Mouse (Mus musculus): ENCODE data around the gene Nubp1. TPM values are rescaled to one million over a fixed set of nuclear protein-coding genes. Genes with fewer than 3 reads are reported as not detected.
A peak's percentile ranks its signal among the peaks of the same experiment; 100 is the strongest.

The Nubp1 gene
- total and polyA plus RNA-seq, 2 experiments: 16.4 to 24.5 TPM

GRCm38 (mm10) chr16:10431911-10432310 is 20.2 kb downstream of the Nubp1 start:
- WGBS: 75% methylated on average over 1 of the region's 1 CpGs
- peaks cover 5% of the 10 kb centered on the region; the same call in 1 of the 2 replicates for H3K4me1 ChIP-seq (ENCODE audit: control insufficient read depth, insufficient read depth, low read length)
- no peak overlapping the region for H3K4me3 ChIP-seq (ENCODE audit: insufficient read depth, low read depth, low read length)
- no peak for DNase-seq (ENCODE audit: extremely low read depth, low read depth, low spot score)
- H3K9ac ChIP-seq (ENCODE audit: low read depth, low read length): no peak overlapping the region
- no peaks in the 10 kb centered on the region for H3K27me3 ChIP-seq (ENCODE audit: control insufficient read depth, insufficient read depth, low read length)
- H3K27ac ChIP-seq (replicated peaks; ENCODE audit: insufficient read depth, low read depth, low read length): no peak overlapping the region
- TF ChIP-seq CTCF (IDR thresholded peaks at IDR 0.05; ENCODE audit: low read depth, low read length) (no peak), POLR2A (IDR thresholded peaks at IDR 0.05; ENCODE audit: extremely low read depth, insufficient read depth, low read length) (no peak)
- H3K79me2 ChIP-seq (ENCODE audit: control insufficient read depth, insufficient read depth, low read length): no peaks in the 10 kb centered on the region
- no peaks in the 10 kb centered on the region for H3K36me3 ChIP-seq (ENCODE audit: control insufficient read depth, insufficient read depth, low read length)

- Histone ChIP-seq H3K27ac (replicated peaks; ENCODE audit: insufficient read depth, low read depth, low read length) (no peak overlapping the region), H3K9ac (ENCODE audit: low read depth, low read length) (no peak overlapping the region), H3K36me3 (ENCODE audit: control insufficient read depth, insufficient read depth, low read length) (no peaks in the 10 kb centered on the region), H3K27me3 (ENCODE audit: control insufficient read depth, insufficient read depth, low read length) (no peaks in the 10 kb centered on the region), H3K4me3 (ENCODE audit: insufficient read depth, low read depth, low read length) (no peak overlapping the region), H3K79me2 (ENCODE audit: control insufficient read depth, insufficient read depth, low read length) (no peaks in the 10 kb centered on the region), H3K4me1 (ENCODE audit: control insufficient read depth, insufficient read depth, low read length) (peaks cover 5% of the 10 kb centered on the region; the same call in 1 of the 2 replicates)
- WGBS: 86% methylated on average over 4 of the region's 4 CpGs
- no peak for DNase-seq (ENCODE audit: extremely low read depth, low read depth, low spot score)
- TF ChIP-seq CTCF (IDR thresholded peaks at IDR 0.05; ENCODE audit: low read depth, low read length) (no peak), POLR2A (IDR thresholded peaks at IDR 0.05; ENCODE audit: extremely low read depth, insufficient read depth, low read length) (no peak)
Measured at GRCm38 (mm10) chr16:10432387-10432786, 20.6 kb downstream of the Nubp1 start.

GRCm38 (mm10) chr16:10433344-10433743 is 21.6 kb downstream of the Nubp1 start:
- Histone ChIP-seq H3K79me2 (ENCODE audit: control insufficient read depth, insufficient read depth, low read length) (no peaks in the 10 kb centered on the region), H3K4me1 (ENCODE audit: control insufficient read depth, insufficient read depth, low read length) (peaks cover 5% of the 10 kb centered on the region; the same call in 1 of the 2 replicates), H3K9ac (ENCODE audit: low read depth, low read length) (no peak overlapping the region), H3K4me3 (ENCODE audit: insufficient read depth, low read depth, low read length) (no peak overlapping the region), H3K27me3 (ENCODE audit: control insufficient read depth, insufficient read depth, low read length) (no peaks in the 10 kb centered on the region), H3K36me3 (ENCODE audit: control insufficient read depth, insufficient read depth, low read length) (no peaks in the 10 kb centered on the region), H3K27ac (replicated peaks; ENCODE audit: insufficient read depth, low read depth, low read length) (no peak overlapping the region)
- DNase-seq (ENCODE audit: extremely low read depth, low read depth, low spot score): peak; percentile 7
- TF ChIP-seq POLR2A (IDR thresholded peaks at IDR 0.05; ENCODE audit: extremely low read depth, insufficient read depth, low read length) (no peak), CTCF (IDR thresholded peaks at IDR 0.05; ENCODE audit: low read depth, low read length) (no peak)
- 85% methylated on average over 5 of the region's 5 CpGs for WGBS

- Histone ChIP-seq H3K4me3 (ENCODE audit: insufficient read depth, low read depth, low read length) (no peak overlapping the region), H3K36me3 (ENCODE audit: control insufficient read depth, insufficient read depth, low read length) (no peaks in the 10 kb centered on the region), H3K4me1 (ENCODE audit: control insufficient read depth, insufficient read depth, low read length) (peaks cover 5% of the 10 kb centered on the region; the same call in 1 of the 2 replicates), H3K9ac (ENCODE audit: low read depth, low read length) (no peak overlapping the region), H3K27me3 (ENCODE audit: control insufficient read depth, insufficient read depth, low read length) (no peaks in the 10 kb centered on the region), H3K79me2 (ENCODE audit: control insufficient read depth, insufficient read depth, low read length) (no peaks in the 10 kb centered on the region), H3K27ac (replicated peaks; ENCODE audit: insufficient read depth, low read depth, low read length) (no peak overlapping the region)
- WGBS: 63% methylated on average over 6 of the region's 6 CpGs
- peak; percentile 65 for DNase-seq (ENCODE audit: extremely low read depth, low read depth, low spot score)
- no peak for TF ChIP-seq CTCF (IDR thresholded peaks at IDR 0.05; ENCODE audit: low read depth, low read length)
- no peak for TF ChIP-seq POLR2A (IDR thresholded peaks at IDR 0.05; ENCODE audit: extremely low read depth, insufficient read depth, low read length)
Measured at GRCm38 (mm10) chr16:10436166-10436565, 24.4 kb downstream of the Nubp1 start.

- H3K4me3 ChIP-seq (ENCODE audit: insufficient read depth, low read depth, low read length): no peak overlapping the region
- 83% methylated on average over 5 of the region's 5 CpGs for WGBS
- H3K79me2 ChIP-seq (ENCODE audit: control insufficient read depth, insufficient read depth, low read length): no peaks in the 10 kb centered on the region
- H3K36me3 ChIP-seq (ENCODE audit: control insufficient read depth, insufficient read depth, low read length): no peaks in the 10 kb centered on the region
- H3K27ac ChIP-seq (replicated peaks; ENCODE audit: insufficient read depth, low read depth, low read length): no peak overlapping the region
- H3K4me1 ChIP-seq (ENCODE audit: control insufficient read depth, insufficient read depth, low read length): peaks cover 5% of the 10 kb centered on the region; the same call in 1 of the 2 replicates
- no peaks in the 10 kb centered on the region for H3K27me3 ChIP-seq (ENCODE audit: control insufficient read depth, insufficient read depth, low read length)
- TF ChIP-seq POLR2A (IDR thresholded peaks at IDR 0.05; ENCODE audit: extremely low read depth, insufficient read depth, low read length) (no peak), CTCF (IDR thresholded peaks at IDR 0.05; ENCODE audit: low read depth, low read length) (no peak)
- H3K9ac ChIP-seq (ENCODE audit: low read depth, low read length): no peak overlapping the region
- DNase-seq (ENCODE audit: extremely low read depth, low read depth, low spot score): peak; percentile 7
Measured at GRCm38 (mm10) chr16:10438055-10438454, 26.3 kb downstream of the Nubp1 start.

GRCm38 (mm10) chr16:10441328-10441727 is 29.6 kb downstream of the Nubp1 start:
- peak; percentile 5 for DNase-seq (ENCODE audit: extremely low read depth, low read depth, low spot score)
- no peaks in the 10 kb centered on the region for H3K36me3 ChIP-seq (ENCODE audit: control insufficient read depth, insufficient read depth, low read length)
- H3K27ac ChIP-seq (replicated peaks; ENCODE audit: insufficient read depth, low read depth, low read length): no peak overlapping the region
- TF ChIP-seq POLR2A (IDR thresholded peaks at IDR 0.05; ENCODE audit: extremely low read depth, insufficient read depth, low read length): no peak
- no peak for TF ChIP-seq CTCF (IDR thresholded peaks at IDR 0.05; ENCODE audit: low read depth, low read length)
- no peak overlapping the region for H3K9ac ChIP-seq (ENCODE audit: low read depth, low read length)
- H3K4me3 ChIP-seq (ENCODE audit: insufficient read depth, low read depth, low read length): no peak overlapping the region
- 84% methylated on average over 6 of the region's 6 CpGs for WGBS
- H3K4me1 ChIP-seq (ENCODE audit: control insufficient read depth, insufficient read depth, low read length): no peaks in the 10 kb centered on the region
- H3K79me2 ChIP-seq (ENCODE audit: control insufficient read depth, insufficient read depth, low read length): no peaks in the 10 kb centered on the region
- H3K27me3 ChIP-seq (ENCODE audit: control insufficient read depth, insufficient read depth, low read length): no peaks in the 10 kb centered on the region

Data from liver, adult 2 months (tissue).